Mouse (Mus musculus) heart, embryonic 14.5 days (tissue): ENCODE measurements around the gene Pfkp. TPM values are rescaled to one million over a fixed set of nuclear protein-coding genes. Genes with fewer than 3 reads are reported as not detected.

ENCODE experiments used
- ATAC-seq: fragments of 200-750 bp; cut with Nextera tagmentation; 2 replicates; pipeline ENCODE4 v1.8.0; 2017; ENCODE audit warnings: low read depth, moderate TSS enrichment; ENCODE audit not compliant: insufficient number of reproducible peaks, insufficient read depth, low FRiP score
- H3K27ac ChIP-seq, 2 experiments: fragments of 200-500 bp in 1 of 2; fragments of 300-500 bp in 1 of 2; sonication (generic) in 1 of 2; replicated peaks in 1 of 2; 2 replicates each; pipeline ENCODE4 v1.5.1; 2012 to 2014; ENCODE audit warnings: low read depth in 2 of 2, low read length in 2 of 2, control low read depth in 1 of 2, mild to moderate bottlenecking in 1 of 2, mixed read lengths in 1 of 2; ENCODE audit not compliant: control insufficient read depth in 1 of 2, insufficient read depth in 1 of 2
- H3K27me3 ChIP-seq: fragments of 300-500 bp; sonication (generic); 2 replicates; pipeline ENCODE4 v1.6.1; 2014; ENCODE audit warnings: mild to moderate bottlenecking, low read length, control low read depth; ENCODE audit not compliant: control insufficient read depth, insufficient read depth
- H3K36me3 ChIP-seq: fragments of 300-500 bp; sonication (generic); 2 replicates; pipeline ENCODE4 v1.6.1; 2014; ENCODE audit warnings: mild to moderate bottlenecking, control low read depth, low read length, mixed read lengths; ENCODE audit not compliant: control insufficient read depth, insufficient read depth
- H3K4me1 ChIP-seq, 2 experiments: fragments of 200-500 bp in 1 of 2; fragments of 300-500 bp in 1 of 2; sonication (generic) in 1 of 2; 2 replicates each; pipeline ENCODE4 v1.6.1; 2012 to 2014; ENCODE audit warnings: low read length in 2 of 2, control low read depth in 1 of 2, mixed read lengths in 1 of 2; ENCODE audit not compliant: control insufficient read depth in 2 of 2, insufficient read depth in 2 of 2
- H3K4me2 ChIP-seq: fragments of 300-500 bp; sonication (generic); 2 replicates; pipeline ENCODE4 v1.6.1; 2014; ENCODE audit warnings: mild to moderate bottlenecking, low read length
- H3K4me3 ChIP-seq, 2 experiments: fragments of 200-500 bp in 1 of 2; fragments of 300-500 bp in 1 of 2; sonication (generic) in 1 of 2; 2 replicates each; pipeline ENCODE4 v1.5.1; 2012 to 2014; ENCODE audit warnings: low read length in 2 of 2, mild to moderate bottlenecking in 2 of 2, control low read depth in 1 of 2, low read depth in 1 of 2, moderate library complexity in 1 of 2; ENCODE audit not compliant: control insufficient read depth in 1 of 2, insufficient read depth in 1 of 2
- H3K9ac ChIP-seq: fragments of 300-500 bp; sonication (generic); 2 replicates; pipeline ENCODE4 v1.6.1; 2014; ENCODE audit warnings: mild to moderate bottlenecking, low read length
- H3K9me3 ChIP-seq: fragments of 300-500 bp; sonication (generic); 2 replicates; pipeline ENCODE4 v1.6.1; 2016; ENCODE audit warnings: low read length, control low read depth; ENCODE audit not compliant: control insufficient read depth
- WGBS: fragments of 180-500 bp; shearing (Covaris S2); extraction: QIAGEN DNeasy Blood & Tissue Kit; methylation state at CpG from one replicate; pipeline ENCODE4 v1.1.7; 2014; 5-methylcytosine and 5-hydroxymethylcytosine counted together
- polyA plus RNA-seq: library from polyadenylated mRNA; unstranded; fragments of >200 nt; fragmentation: Nextera tagmentation; extraction: Ambion mirVana; gene quantifications from 2 replicates; pipeline ENCODE4 v1.2.1, GENCODE M21; 2014

Pfkp gene
- polyA plus RNA-seq, 1 experiment from 2014 or later: 187 TPM

DNA sequence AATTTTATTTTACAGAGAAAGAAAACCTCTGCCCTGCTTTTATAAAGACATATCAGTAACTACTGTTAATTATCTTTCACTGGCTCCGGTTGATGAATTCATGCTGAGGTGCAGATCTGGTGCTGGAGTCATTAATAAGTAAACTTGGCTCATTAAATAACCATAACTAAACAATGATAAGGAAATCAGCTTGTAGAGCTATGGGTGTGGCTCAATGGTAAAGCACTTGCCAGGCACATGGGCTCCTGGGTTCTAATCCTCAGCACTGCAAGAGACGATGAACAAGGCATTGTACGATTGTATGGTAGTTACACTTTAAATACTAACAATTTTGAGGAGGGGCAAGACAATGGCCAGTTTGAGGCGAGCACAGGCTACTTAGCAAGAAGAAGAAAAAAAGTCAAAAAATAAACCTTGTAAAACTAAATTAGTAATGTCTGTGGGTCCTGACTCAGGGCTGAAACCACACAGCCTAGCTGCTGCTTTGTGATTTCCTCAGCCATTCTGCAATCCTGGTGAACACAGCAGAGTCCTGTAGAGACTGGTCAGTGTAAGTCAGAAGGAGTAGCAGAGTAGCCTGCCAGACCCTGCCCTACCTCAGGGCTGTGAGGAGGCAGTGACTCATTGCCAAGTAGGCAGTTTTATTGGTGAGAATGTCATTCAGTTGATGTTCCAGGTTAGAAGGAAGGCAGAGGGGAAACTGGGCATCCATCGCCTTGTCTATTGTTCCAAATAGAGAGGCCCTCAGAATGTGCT lies 34.7 kb downstream of the Pfkp start:
- H3K27me3 ChIP-seq: no peaks in the 10 kb centered on the region
- peaks cover 58% of the 10 kb centered on the region for H3K36me3 ChIP-seq
- H3K27ac ChIP-seq: no peak overlapping the region
- H3K9ac ChIP-seq: no peak overlapping the region
- no peaks in the 10 kb centered on the region for H3K9me3 ChIP-seq
- 89% methylated on average over 5 of the region's 5 CpGs for WGBS
- no peaks in the 10 kb centered on the region for H3K4me1 ChIP-seq
- ATAC-seq: no peak
- no peak overlapping the region for H3K4me2 ChIP-seq
- H3K4me3 ChIP-seq: no peak overlapping the region

DNA sequence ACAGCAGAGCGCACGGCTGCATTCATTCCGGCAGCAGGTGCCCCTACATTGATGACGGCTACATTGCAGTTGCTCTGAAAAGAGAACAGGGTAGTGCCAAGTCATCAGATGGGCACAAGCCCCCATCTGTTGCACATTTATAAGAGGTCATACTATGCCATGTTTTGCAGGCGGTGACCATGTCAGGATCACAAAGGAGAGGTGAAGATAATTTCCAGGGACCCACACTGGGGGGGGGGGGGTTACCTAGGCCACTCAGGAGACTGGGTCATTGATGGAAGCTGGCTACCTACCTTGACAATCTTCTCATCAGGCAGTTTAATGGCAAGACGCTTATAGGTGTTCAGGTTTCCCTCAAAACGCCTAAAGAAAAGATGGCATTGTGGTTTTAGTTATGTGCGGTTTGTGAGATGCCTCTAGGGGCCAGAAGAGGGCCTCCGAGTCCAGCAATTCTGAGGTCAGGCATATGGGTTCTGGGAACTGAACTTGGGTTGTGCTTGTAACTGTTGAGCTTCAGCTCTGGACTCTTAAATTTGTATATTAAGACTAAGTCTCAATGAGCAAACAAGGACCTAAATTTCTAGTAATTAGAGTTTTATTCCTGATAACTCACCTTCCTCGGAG lies 45.7 kb downstream of the Pfkp start:
- H3K4me1 ChIP-seq: no peaks in the 10 kb centered on the region
- WGBS: 87% methylated on average over 10 of the region's 10 CpGs
- H3K36me3 ChIP-seq: peaks cover 73% of the 10 kb centered on the region
- H3K9ac ChIP-seq: no peak overlapping the region
- H3K27me3 ChIP-seq: no peaks in the 10 kb centered on the region
- H3K27ac ChIP-seq: no peak overlapping the region
- no peak overlapping the region for H3K4me2 ChIP-seq
- ATAC-seq: no peak
- no peak overlapping the region for H3K4me3 ChIP-seq
- H3K9me3 ChIP-seq: no peaks in the 10 kb centered on the region

DNA sequence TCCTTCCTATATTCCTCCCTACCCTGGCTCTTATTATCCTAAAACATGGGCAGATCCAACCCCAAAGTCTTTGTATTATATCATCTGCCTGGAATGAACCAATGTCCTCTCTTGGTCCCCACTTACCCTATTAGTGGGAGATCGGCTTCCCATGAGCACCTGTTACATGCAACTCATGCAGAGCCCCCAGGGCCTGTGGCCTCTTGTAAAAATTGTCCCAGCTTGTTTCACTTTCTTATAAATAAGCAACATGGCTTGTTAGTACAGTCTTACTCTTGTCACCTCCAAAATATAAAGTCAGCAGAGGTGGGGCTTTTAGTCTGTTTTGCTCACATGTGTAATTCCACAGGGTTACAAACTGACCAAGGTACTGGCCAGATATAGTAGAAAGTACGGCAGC lies 46.9 kb downstream of the Pfkp start:
- H3K9me3 ChIP-seq: no peaks in the 10 kb centered on the region
- no peaks in the 10 kb centered on the region for H3K27me3 ChIP-seq
- 88% methylated on average over 2 of the region's 2 CpGs for WGBS
- H3K36me3 ChIP-seq: peaks cover 82% of the 10 kb centered on the region
- ATAC-seq: no peak
- H3K4me3 ChIP-seq: no peak overlapping the region
- no peak overlapping the region for H3K9ac ChIP-seq
- H3K4me2 ChIP-seq: no peak overlapping the region
- H3K27ac ChIP-seq: no peak overlapping the region
- H3K4me1 ChIP-seq: no peaks in the 10 kb centered on the region

DNA sequence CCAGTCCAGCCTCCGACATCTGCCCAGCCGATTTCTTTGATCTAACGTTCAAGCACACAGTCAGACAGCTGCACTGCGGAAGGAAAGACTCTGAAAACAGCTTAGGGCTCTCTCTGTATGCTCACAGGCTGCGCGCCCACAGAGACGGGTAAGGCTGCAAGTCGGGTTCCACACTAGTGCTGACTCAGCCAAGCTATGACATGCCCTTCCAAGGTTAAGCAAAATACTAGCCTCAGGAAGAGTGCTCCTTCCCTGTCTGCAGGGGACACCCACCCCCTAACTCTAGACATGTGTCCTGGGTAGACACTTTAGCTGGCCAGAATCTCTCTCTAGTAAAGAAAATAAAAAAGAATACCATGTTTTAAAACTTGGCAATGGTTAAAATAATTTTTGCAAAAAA lies 48.0 kb downstream of the Pfkp start:
- 88% methylated on average over 8 of the region's 8 CpGs for WGBS
- ATAC-seq: no peak
- no peak overlapping the region for H3K4me2 ChIP-seq
- no peak overlapping the region for H3K9ac ChIP-seq
- H3K4me3 ChIP-seq: no peak overlapping the region
- no peak overlapping the region for H3K27ac ChIP-seq
- 0 out of 4 replicates have a peak, but pooled peaks cover 0 to 4% of the 10 kb centered on the region in 2 experiments for H3K4me1 ChIP-seq
- no peaks in the 10 kb centered on the region for H3K9me3 ChIP-seq
- H3K36me3 ChIP-seq: peaks cover 89% of the 10 kb centered on the region
- H3K27me3 ChIP-seq: no peaks in the 10 kb centered on the region

DNA sequence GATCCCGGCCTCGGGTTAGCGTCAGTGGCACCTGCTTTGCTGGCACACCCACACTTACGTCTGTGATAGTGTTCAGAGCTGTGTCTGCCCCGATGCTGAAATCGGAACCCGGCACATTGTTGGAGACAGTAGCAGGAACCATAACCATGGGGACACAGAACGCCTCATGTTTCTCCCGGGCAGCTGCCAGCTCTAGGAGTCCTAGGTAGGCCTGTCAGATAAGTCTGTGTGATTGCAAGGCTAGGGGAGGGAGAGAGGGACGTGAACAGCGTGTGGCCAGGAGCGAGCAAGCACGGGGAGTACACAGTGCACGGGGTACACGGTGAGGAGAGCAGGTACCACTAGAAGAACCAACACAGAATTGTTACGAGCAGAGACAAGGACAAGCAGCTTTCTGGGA lies 50.8 kb downstream of the Pfkp start:
- peaks cover 89% of the 10 kb centered on the region for H3K36me3 ChIP-seq
- H3K9ac ChIP-seq: no peak overlapping the region
- 0 out of 4 replicates have a peak overlapping the region, but pooled peaks of 1 of the 2 experiments have one; percentile 24 for H3K27ac ChIP-seq
- H3K4me3 ChIP-seq: no peak overlapping the region
- H3K4me1 ChIP-seq: 0 out of 4 replicates have a peak, but pooled peaks cover 0 to 4% of the 10 kb centered on the region in 2 experiments
- H3K4me2 ChIP-seq: no peak overlapping the region
- no peaks in the 10 kb centered on the region for H3K9me3 ChIP-seq
- H3K27me3 ChIP-seq: no peaks in the 10 kb centered on the region
- 55% methylated on average over 16 of the region's 16 CpGs for WGBS
- ATAC-seq: peak; percentile 66; the same call in 1 of the 2 replicates

DNA sequence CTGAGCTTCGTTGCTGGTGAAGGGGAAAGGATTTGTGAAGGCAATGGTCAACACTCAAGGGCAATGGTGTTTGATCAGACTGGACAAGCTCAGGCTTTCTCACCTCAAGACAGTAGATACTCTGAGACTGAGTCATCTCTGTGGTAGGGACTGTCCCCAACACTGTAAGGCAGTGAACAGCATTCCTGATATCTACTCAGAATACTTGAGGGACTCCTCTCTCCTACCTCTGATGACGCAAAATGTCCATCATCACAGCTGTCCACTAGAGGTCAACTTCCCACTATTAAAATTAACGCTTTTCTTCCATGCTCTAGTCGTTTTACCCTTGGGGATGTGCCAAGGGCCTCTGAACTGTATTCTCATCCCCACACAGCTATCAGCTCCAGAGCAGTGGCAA lies 53.2 kb downstream of the Pfkp start:
- Histone ChIP-seq H3K27ac (no peak overlapping the region), H3K4me3 (no peak overlapping the region), H3K36me3 (peaks cover 76% of the 10 kb centered on the region), H3K27me3 (no peaks in the 10 kb centered on the region), H3K4me2 (no peak overlapping the region), H3K9ac (no peak overlapping the region), H3K9me3 (no peaks in the 10 kb centered on the region), H3K4me1 (peaks cover 5 to 16% of the 10 kb centered on the region in 2 experiments)
- WGBS: 67% methylated on average over 4 of the region's 4 CpGs
- ATAC-seq: no peak

DNA sequence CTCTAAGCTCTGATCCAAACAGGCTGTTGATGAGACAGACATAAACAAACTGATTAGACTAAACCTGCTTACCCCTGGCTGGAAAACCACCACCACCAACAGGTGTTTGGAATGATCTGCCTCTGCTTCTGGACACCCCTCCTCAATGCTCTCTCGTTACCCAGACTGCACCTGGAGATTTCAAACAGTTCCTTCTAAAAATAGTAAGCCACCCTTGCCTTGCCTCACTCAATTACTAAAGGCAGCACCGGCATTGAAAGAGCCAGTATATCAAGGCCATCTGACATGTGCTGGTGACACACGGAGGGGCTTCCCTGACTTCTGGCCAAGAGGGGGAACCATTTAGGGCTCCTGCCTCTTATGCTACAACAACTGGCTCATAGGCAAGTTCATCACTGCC lies 57.7 kb downstream of the Pfkp start:
- Histone ChIP-seq H3K9ac (no peak overlapping the region), H3K36me3 (peaks cover 85% of the 10 kb centered on the region), H3K4me1 (peaks cover 7 to 17% of the 10 kb centered on the region in 2 experiments), H3K27me3 (no peaks in the 10 kb centered on the region), H3K4me3 (no peak overlapping the region), H3K4me2 (no peak overlapping the region; the same call in 1 of the 2 replicates), H3K27ac (peak overlapping the region; percentile 45 to 66; a peak in 3 of 4 replicates), H3K9me3 (no peaks in the 10 kb centered on the region)
- no peak for ATAC-seq
- 26% methylated on average over 3 of the region's 3 CpGs for WGBS
